Mouse (Mus musculus): Measurements from ENCODE around the gene Clec4b2.
"Not testable (repeated sequence)": the region's sequence is repeated elsewhere in the genome, so short reads cannot be mapped to it uniquely, and the experiment has no call there.

The Clec4b2 gene

DNA sequence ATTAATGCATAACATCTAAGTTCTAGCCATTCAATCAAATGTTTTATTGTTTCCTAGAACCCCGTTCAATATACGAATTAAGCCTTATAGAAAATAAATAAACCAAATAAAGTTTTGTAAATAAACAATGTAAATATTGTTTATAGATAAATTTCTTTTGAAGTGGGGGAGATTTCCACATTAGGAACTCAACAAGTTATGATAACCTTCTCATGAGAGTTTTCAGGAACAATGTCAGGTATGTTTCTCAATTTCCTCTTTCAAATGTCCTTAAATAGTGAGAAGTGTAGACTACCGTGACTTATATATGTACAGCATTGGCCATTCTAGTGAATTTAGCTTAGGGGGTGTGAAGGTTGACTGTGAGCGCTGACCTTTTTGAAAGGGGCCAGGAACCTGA, at the start of gene Clec4b2:
Gene Clec4b2, plus strand, starts transcription at position 301 of the 400 bp plus-strand sequence.
- DNase-seq (ENCODE audit: low spot score) = no peak

GRCm38 (mm10) chr6:123123195-123123594, 49.5 kb upstream of the Clec4b2 start:
- no peak for DNase-seq (ENCODE audit: low spot score)

DNA sequence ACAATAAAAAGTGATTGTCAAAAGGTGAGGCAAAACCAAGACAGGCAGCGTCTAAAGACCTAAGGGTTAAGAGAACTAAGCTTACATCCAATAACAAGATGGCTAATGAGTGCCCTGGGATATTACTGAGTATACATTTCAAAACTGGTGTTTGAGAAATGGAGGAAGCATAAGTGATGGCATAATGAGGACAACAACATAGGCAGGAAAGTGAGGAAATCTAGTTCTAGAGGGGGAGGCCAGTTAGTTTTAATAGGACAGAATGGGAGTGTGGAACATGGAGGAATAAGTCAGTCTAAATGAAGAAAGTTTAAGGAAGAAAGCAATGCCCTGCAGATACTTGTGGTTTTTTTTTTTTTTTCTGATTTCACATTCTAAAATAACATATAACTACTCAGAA, 45.5 kb upstream of the Clec4b2 start:
- no peak for DNase-seq (ENCODE audit: low spot score)

- not testable (repeated sequence) for DNase-seq (ENCODE audit: low spot score)
Measured at GRCm38 (mm10) chr6:123137766-123138526, 34.7 kb upstream of the Clec4b2 start.

- DNase-seq (ENCODE audit: low spot score) = no peak
Measured at GRCm38 (mm10) chr6:123170106-123170505, 2.6 kb upstream of the Clec4b2 start.

GRCm38 (mm10) chr6:123171040-123171439, 1.7 kb upstream of the Clec4b2 start:
- DNase-seq (ENCODE audit: low spot score) = no peak

DNA sequence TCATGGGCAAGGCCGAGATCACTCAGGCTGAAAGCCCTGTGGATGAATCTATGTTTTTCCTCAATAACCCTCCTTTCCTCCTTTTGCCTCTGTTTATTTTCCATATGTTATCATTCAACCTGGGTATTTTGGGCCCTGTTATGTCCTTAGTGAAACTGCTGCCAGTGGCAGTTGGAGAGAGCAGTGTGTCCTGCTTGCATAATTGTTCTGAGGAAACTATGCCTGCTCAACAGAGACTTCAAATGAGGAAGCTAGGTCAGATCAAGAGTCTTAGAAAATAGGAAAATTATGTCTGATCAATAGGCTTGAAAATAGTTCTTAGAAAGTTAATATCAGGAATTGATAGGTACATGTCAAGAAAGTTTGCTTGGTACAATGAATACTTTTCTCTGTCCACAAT, 2.9 kb downstream of the Clec4b2 start:
- DNase-seq (ENCODE audit: low spot score) = no peak

GRCm38 (mm10) chr6:123184862-123185261, 12.2 kb downstream of the Clec4b2 start:
- DNase-seq (ENCODE audit: low spot score) = not testable (repeated sequence)

GRCm38 (mm10) chr6:123207187-123208076, 34.7 kb downstream of the Clec4b2 start:
- DNase-seq (ENCODE audit: low spot score) = no peak

DNA sequence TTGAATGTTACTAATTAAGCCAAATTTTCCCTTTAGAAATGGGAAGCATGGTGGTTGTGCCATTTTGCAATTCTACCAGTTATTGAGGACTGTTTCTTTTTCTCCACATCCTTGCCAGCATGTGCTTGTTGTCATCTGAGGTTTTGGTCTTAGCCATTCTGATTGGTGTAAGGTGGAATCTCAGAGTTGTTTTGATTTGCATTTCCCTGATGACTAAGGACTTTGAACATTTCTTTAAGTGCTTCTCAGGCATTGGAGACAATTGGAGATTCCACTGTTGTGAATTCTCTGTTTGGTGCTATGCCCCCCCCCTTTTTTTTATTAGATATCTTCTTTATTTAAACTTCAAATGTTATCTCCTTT, 35.4 kb downstream of the Clec4b2 start:
- not testable (repeated sequence) for DNase-seq (ENCODE audit: low spot score)

DNA sequence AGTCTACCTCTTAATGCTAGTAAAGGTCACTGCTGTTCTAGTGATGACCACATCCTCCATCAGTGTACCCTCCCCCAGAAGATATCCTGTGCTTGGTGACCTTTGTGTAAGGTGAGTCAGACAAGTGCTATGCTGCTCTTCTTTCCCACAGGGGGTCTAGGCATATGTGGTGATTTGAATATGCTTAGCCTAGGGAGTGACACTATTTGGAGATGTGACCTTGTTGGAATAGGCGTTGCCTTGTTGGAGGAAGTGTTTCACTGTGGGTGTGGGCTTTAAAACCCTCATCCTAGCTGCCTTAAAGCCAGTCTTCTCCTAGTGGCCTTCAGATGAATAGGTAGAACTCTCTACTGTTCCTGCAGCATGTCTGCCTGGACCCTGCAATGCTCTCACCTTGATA, 39.0 kb downstream of the Clec4b2 start:
- DNase-seq (ENCODE audit: low spot score) = no peak

DNA sequence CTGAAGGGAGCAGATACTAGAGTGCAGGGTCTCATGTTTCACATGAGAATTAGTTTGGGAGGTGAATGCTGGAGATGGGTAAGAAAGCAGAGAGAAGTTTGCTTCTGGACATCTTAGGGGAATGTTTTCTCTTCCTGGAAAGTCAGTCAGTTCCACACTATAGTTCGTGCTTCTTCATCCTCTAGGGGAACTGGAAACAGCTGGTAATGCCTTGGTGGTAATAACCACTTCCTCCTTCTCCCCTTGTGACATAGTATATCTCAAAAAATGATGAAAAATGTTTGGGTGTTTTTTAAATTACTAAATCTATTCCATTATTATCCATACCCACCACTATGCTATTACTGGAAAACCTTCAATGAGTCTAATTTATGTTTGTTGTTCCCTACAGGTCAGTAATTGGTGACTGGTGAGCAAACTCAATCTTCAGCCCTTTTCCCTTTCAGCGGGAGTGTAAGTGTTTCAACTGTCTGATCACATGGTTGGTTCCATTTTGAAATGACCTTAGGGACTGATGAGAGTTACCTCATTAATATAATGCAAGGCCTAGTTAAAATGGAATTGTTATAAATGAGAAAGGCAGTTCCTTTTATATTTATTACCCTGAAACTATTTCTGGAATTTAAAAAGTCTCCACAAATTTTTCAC, 55.0 kb downstream of the Clec4b2 start:
- DNase-seq (ENCODE audit: low spot score) = no peak

DNA sequence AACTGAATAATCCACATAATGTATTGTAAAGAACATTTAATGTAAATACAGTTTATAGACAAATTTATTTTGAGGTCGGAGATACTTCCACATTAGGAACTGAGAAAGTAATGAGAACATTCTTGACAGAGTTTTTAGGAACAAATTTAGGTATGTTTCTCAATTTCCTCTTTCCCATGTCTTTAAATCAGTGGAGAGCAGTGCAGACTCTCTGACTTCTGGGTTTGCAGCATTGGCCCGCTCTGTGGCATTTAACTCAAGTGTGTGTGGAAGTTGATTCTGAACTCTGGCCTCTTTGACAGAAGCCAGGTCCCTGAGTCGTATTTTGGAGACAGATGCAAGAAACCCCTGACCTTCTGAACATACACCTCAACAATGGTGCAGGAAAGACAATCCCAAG, 57.0 kb downstream of the Clec4b2 start, which contains the start of gene Clec4n:
Gene Clec4n, plus strand, starts transcription at position 200 of the 400 bp plus-strand sequence.
- DNase-seq (ENCODE audit: low spot score) = no peak

- DNase-seq (ENCODE audit: low spot score) = no peak
Measured at GRCm38 (mm10) chr6:123231149-123231548, 58.5 kb downstream of the Clec4b2 start.

DNA sequence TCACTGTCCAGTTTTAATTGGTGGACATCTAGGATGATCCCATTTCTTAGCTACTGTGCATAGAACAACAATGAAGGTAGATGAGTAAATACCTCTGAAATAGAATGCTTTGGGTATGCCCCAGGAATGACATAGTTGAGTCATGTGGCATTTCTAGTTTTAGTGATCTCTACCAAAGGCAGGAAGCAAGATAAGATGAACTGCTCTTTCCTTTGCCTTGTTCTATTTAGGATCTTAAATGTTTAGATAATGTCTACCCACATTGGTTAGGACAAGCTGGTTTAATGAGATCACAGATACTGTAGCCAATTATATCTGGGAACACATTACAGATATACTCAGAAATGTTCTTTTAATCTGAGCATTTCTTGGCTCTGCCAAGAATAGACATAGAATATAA, 64.9 kb downstream of the Clec4b2 start:
- DNase-seq (ENCODE audit: low spot score) = no peak

- DNase-seq (ENCODE audit: low spot score) = no peak
Measured at GRCm38 (mm10) chr6:123244201-123244600, 71.5 kb downstream of the Clec4b2 start.

DNA sequence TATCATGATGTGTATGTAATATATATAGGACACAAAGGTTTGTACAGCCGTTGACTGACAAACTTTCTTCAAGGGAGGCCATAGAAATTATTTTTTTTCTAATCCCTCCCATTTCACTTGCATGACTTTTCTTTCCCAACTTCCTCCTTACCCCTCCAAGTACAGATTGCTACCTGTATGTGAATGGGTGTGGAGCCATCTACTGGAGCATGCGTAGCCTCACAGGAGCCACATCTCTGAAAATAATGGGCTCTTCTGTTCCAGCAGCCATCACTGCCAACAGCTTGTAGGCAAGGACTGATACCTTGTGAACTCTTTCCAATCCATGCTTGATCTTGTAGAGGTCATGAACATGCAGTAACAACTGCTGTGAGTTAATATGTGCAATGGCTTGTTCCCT, 76.2 kb downstream of the Clec4b2 start:
- not testable (repeated sequence) for DNase-seq (ENCODE audit: low spot score)

DNA sequence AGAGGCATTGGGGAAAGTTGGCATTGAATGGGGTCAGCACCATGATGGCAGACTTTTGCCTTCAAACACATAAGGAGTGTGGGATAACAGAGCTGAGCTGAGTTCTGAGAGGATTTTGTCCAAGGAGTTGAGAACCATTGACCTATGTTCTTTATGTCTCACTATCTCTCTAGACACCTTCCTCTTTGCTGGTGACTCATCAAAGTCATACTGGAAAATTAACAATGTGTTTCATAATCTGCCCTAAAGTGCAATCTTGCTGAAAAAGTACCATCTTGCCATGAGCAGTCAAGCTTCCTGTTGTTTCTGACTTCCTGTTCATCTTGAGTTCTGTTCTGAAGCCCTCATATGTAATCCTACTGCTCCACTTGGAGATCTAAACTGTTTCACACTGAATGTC, 80.0 kb downstream of the Clec4b2 start:
- no peak for DNase-seq (ENCODE audit: low spot score)

All from ovary, postnatal 14 days (tissue).